Mouse (Mus musculus) G1E (cell line): ENCODE measurements around the gene Ccl12. TPM values are rescaled to one million over a fixed set of nuclear protein-coding genes. Genes with fewer than 3 reads are reported as not detected.

Experiments
- ATAC-seq: 2 replicates; pipeline ENCODE4 v1.8.0; 2016; ENCODE audit warnings: mild to moderate bottlenecking; ENCODE audit not compliant: insufficient number of reproducible peaks, poor library complexity, low FRiP score, severe bottlenecking; ENCODE audit errors: extremely low read depth
- DNase-seq: peaks from one replicate; pipeline ENCODE4 v3.0.0; 2012; ENCODE audit warnings: low spot score
- H3K27me3 ChIP-seq: 2 replicates; pipeline ENCODE4 v1.6.1; 2012; ENCODE audit warnings: mild to moderate bottlenecking, low read length, inconsistent platforms; ENCODE audit not compliant: insufficient read depth
- H3K36me3 ChIP-seq: replicated peaks from 2 replicates; pipeline ENCODE3; 2012; ENCODE audit warnings: mild to moderate bottlenecking, inconsistent platforms
- H3K4me1 ChIP-seq: 2 replicates; pipeline ENCODE4 v1.6.1; 2012; ENCODE audit warnings: low read depth, low read length, inconsistent platforms, mixed read lengths; ENCODE audit not compliant: insufficient read depth
- H3K4me3 ChIP-seq: 2 replicates; pipeline ENCODE4 v1.5.1; 2012; ENCODE audit warnings: low read depth, mild to moderate bottlenecking, inconsistent platforms, low read length, moderate library complexity, mixed read lengths
- H3K9me3 ChIP-seq: replicated peaks from 2 replicates; pipeline ENCODE4 v1.6.1; 2012; ENCODE audit warnings: inconsistent platforms
- CTCF ChIP-seq: IDR thresholded peaks from 2 replicates; pipeline ENCODE4 v1.5.1; 2012; ENCODE audit warnings: low read depth, low read length, inconsistent platforms, mixed read lengths
- GATA1 ChIP-seq: IDR thresholded peaks from 2 replicates; pipeline ENCODE4 v1.6.1; 2012; ENCODE audit warnings: borderline replicate concordance, low read length, inconsistent platforms, mixed read lengths
- GATA2 ChIP-seq: IDR thresholded peaks from 2 replicates; pipeline ENCODE4 v1.6.1; 2012; ENCODE audit warnings: low read depth, low read length, inconsistent platforms, borderline replicate concordance
- POLR2AphosphoS5 ChIP-seq: IDR thresholded peaks from 2 replicates; pipeline ENCODE4 v1.6.1; 2012; ENCODE audit warnings: low read depth, low read length, inconsistent platforms; ENCODE audit not compliant: insufficient replicate concordance
- TAL1 ChIP-seq: conservative IDR thresholded peaks from 2 replicates; pipeline ENCODE4 v1.6.1; 2012; ENCODE audit warnings: low read depth, low read length, inconsistent platforms, mixed read lengths
- polyA plus RNA-seq: library from polyadenylated mRNA; stranded (reverse); fragments of >175 nt; gene quantifications from 2 replicates; pipeline ENCODE4 v1.2.3, GENCODE M21; 2012
- total RNA-seq, 2 experiments: library from RNA; stranded (forward) in 1 of 2; stranded (reverse) in 1 of 2; fragments of 200-1000 nt in 1 of 2; fragments of >200 nt in 1 of 2; fragmentation: Nextera tagmentation in 1 of 2; gene quantifications; 2 replicates each; pipeline ENCODE4 v1.2.3; 2014 to 2017

The Ccl12 gene
- total and polyA plus RNA-seq, 3 experiments: not detected

GRCm38 (mm10) chr11:82071076-82071475, 30.6 kb upstream of the Ccl12 start:
- no peak for DNase-seq
- Histone ChIP-seq H3K27me3 (no peaks in the 10 kb centered on the region), H3K9me3 (peaks cover 59% of the 10 kb centered on the region), H3K4me1 (no peaks in the 10 kb centered on the region), H3K36me3 (no peaks in the 10 kb centered on the region), H3K4me3 (no peak overlapping the region)
- no peak for ATAC-seq
- TF ChIP-seq GATA2: no peak
- no peak for TF ChIP-seq POLR2AphosphoS5
- no peak for TF ChIP-seq TAL1
- no peak for TF ChIP-seq CTCF
- no peak for TF ChIP-seq GATA1

- no peak for TF ChIP-seq GATA2
- TF ChIP-seq POLR2AphosphoS5: no peak
- no peak for TF ChIP-seq CTCF
- TF ChIP-seq GATA1: no peak
- no peak for TF ChIP-seq TAL1
- no peak for ATAC-seq
- H3K9me3 ChIP-seq: peaks cover 57% of the 10 kb centered on the region
- H3K27me3 ChIP-seq: no peaks in the 10 kb centered on the region
- H3K36me3 ChIP-seq: no peaks in the 10 kb centered on the region
- H3K4me1 ChIP-seq: no peaks in the 10 kb centered on the region
- H3K4me3 ChIP-seq: no peak overlapping the region
- DNase-seq: no peak
Observed at GRCm38 (mm10) chr11:82072374-82072773, 29.3 kb upstream of the Ccl12 start.

- DNase-seq (no peak), ATAC-seq (no peak)
- H3K9me3 ChIP-seq: peaks cover 57% of the 10 kb centered on the region
- TF ChIP-seq POLR2AphosphoS5: no peak
- TF ChIP-seq GATA2: no peak
- TF ChIP-seq TAL1: no peak
- no peak for TF ChIP-seq GATA1
- TF ChIP-seq CTCF: no peak
- no peaks in the 10 kb centered on the region for H3K27me3 ChIP-seq
- H3K36me3 ChIP-seq: no peaks in the 10 kb centered on the region
- H3K4me3 ChIP-seq: no peak overlapping the region
- H3K4me1 ChIP-seq: no peaks in the 10 kb centered on the region
Observed at GRCm38 (mm10) chr11:82072984-82073383, 28.7 kb upstream of the Ccl12 start.

GRCm38 (mm10) chr11:82073686-82074085, 28.0 kb upstream of the Ccl12 start:
- no peak for ATAC-seq
- H3K27me3 ChIP-seq: no peaks in the 10 kb centered on the region
- H3K4me1 ChIP-seq: no peaks in the 10 kb centered on the region
- no peak overlapping the region for H3K4me3 ChIP-seq
- TF ChIP-seq POLR2AphosphoS5: no peak
- no peak for TF ChIP-seq TAL1
- TF ChIP-seq CTCF: no peak
- no peak for TF ChIP-seq GATA2
- TF ChIP-seq GATA1: no peak
- DNase-seq: no peak
- peaks cover 54% of the 10 kb centered on the region for H3K9me3 ChIP-seq
- H3K36me3 ChIP-seq: no peaks in the 10 kb centered on the region

- Histone ChIP-seq H3K27me3 (no peaks in the 10 kb centered on the region), H3K9me3 (peaks cover 34% of the 10 kb centered on the region), H3K36me3 (no peaks in the 10 kb centered on the region), H3K4me1 (no peaks in the 10 kb centered on the region), H3K4me3 (no peak overlapping the region)
- TF ChIP-seq TAL1: no peak
- no peak for TF ChIP-seq CTCF
- no peak for TF ChIP-seq POLR2AphosphoS5
- no peak for TF ChIP-seq GATA2
- no peak for TF ChIP-seq GATA1
- ATAC-seq (no peak), DNase-seq (no peak)
Observed at GRCm38 (mm10) chr11:82077031-82077430, 24.6 kb upstream of the Ccl12 start.

- no peak for ATAC-seq
Observed at GRCm38 (mm10) chr11:82078136-82078730, 23.4 kb upstream of the Ccl12 start.

More at GRCm38 (mm10) chr11:82078136-82078730, 23.4 kb upstream of the Ccl12 start:
- Histone ChIP-seq H3K27me3 (no peaks in the 10 kb centered on the region), H3K4me1 (no peaks in the 10 kb centered on the region), H3K36me3 (no peaks in the 10 kb centered on the region), H3K4me3 (no peak overlapping the region), H3K9me3 (peaks cover 27% of the 10 kb centered on the region)
- TF ChIP-seq GATA2: no peak
- TF ChIP-seq GATA1: no peak
- no peak for TF ChIP-seq CTCF
- TF ChIP-seq POLR2AphosphoS5: no peak
- no peak for TF ChIP-seq TAL1
- no peak for DNase-seq
